Mouse (Mus musculus) lung, postnatal 14 days (tissue): ENCODE data around the gene Gm16429.
"Not testable (repeated sequence)": the region's sequence is repeated elsewhere in the genome, so short reads cannot be mapped to it uniquely, and the experiment has no call there.

ENCODE experiments used
- DNase-seq: peaks from one replicate; pipeline ENCODE4 v3.0.0; 2021

Gm16429 gene

GRCm38 (mm10) chr5:93928952-93929351 is at the start of gene Gm16429:
Gm16429 (minus strand) TSS chr5:93929052.
- DNase-seq = not testable (repeated sequence)
